In genomic region chr16:30653806-30654205, GRCm38 (mm10) we compare ENCODE assay signal across 9 mouse cellular contexts. TPM values are rescaled to one million over a fixed set of nuclear protein-coding genes. Genes with fewer than 3 reads are reported as not detected.
DNase-seq lines count a peak whose midpoint lies in the region; ATAC-seq lines count a peak whose summit lies in the region.
"Had no signal": no experiment of that assay in that cellular context is flagged by ENCODE, and none has a peak within 500 bp of the region (broad histone marks: within the 10 kb centered on the region; RNA-seq: fewer than 3 reads in every experiment).

No protein-coding gene starts in this region.

- WGBS in forebrain, embryonic 16.5 days = 65% methylated on average over 5 of the region's 5 CpGs
- 91% methylated on average over 5 of the region's 5 CpGs for WGBS in forebrain, embryonic 12.5 days

- H3K9ac ChIP-seq in forebrain, embryonic 16.5 days (replicated peaks; ENCODE audit: low read depth, low read length) = no peak overlapping the region
- no peak overlapping the region for H3K9ac ChIP-seq in forebrain, embryonic 12.5 days
- H3K9ac ChIP-seq: midbrain, embryonic 12.5 days had no signal

- intact Hi-C loops in left cerebral cortex, postnatal 36 days (cut with DNase I) = loop anchor here (5.0 kb wide), 1 partner anchor 47 kb away; no protein-coding TSS in a partner anchor

- H3K27ac ChIP-seq in forebrain, embryonic 16.5 days (ENCODE audit: low read length) = no peak overlapping the region
- no peak overlapping the region for H3K27ac ChIP-seq in forebrain, embryonic 12.5 days
- H3K27ac ChIP-seq: midbrain, embryonic 12.5 days had no signal

- H3K4me2 ChIP-seq in forebrain, embryonic 16.5 days (ENCODE audit: low read length) = no peak overlapping the region
- no peak overlapping the region for H3K4me2 ChIP-seq in forebrain, embryonic 12.5 days
- H3K4me2 ChIP-seq: midbrain, embryonic 12.5 days had no signal

- H3K27me3 ChIP-seq in forebrain, embryonic 16.5 days (replicated peaks; ENCODE audit: control insufficient read depth, insufficient read depth, low read length) = no peaks in the 10 kb centered on the region
- H3K27me3 ChIP-seq in forebrain, embryonic 12.5 days = 0 out of 2 replicates have a peak, but pooled peaks cover 4% of the 10 kb centered on the region
- H3K27me3 ChIP-seq: midbrain, embryonic 12.5 days had no signal

- ATAC-seq in forebrain, embryonic 16.5 days = peak; percentile 90
- no peak for ATAC-seq in forebrain, embryonic 12.5 days (ENCODE audit: low FRiP score)

- DNase-seq in retina, adult 2 months (ENCODE audit: low read depth, low spot score) = peak; percentile 9
- no peak for DNase-seq in retina, embryonic 14.5 days (ENCODE audit: low spot score)
- DNase-seq in gastrocnemius, postnatal 4 days (ENCODE audit: low spot score in 2 of 2) = peak; percentile 50 to 69
- peak; percentile 31 to 32 for DNase-seq in left cerebral cortex, postnatal 36 days (ENCODE audit: low spot score in 2 of 2)
- no peak for DNase-seq in embryo, embryonic 10.5 days (ENCODE audit: low spot score)
- DNase-seq in urinary bladder, adult 2 months (ENCODE audit: low spot score) = no peak

- H3K4me1 ChIP-seq in forebrain, embryonic 16.5 days (replicated peaks; ENCODE audit: control insufficient read depth, insufficient read depth, low read length) = peaks cover 10% of the 10 kb centered on the region
- H3K4me1 ChIP-seq in forebrain, embryonic 12.5 days = peaks cover 8% of the 10 kb centered on the region

- H3K9me3 ChIP-seq in forebrain, embryonic 16.5 days (ENCODE audit: control insufficient read depth, low read length) = peaks cover 4% of the 10 kb centered on the region; the same call in 1 of the 2 replicates
- no peaks in the 10 kb centered on the region for H3K9me3 ChIP-seq in forebrain, embryonic 12.5 days

- H3K4me3 ChIP-seq in forebrain, embryonic 16.5 days (replicated peaks; ENCODE audit: low read length) = no peak overlapping the region
- no peak overlapping the region for H3K4me3 ChIP-seq in forebrain, embryonic 12.5 days (replicated peaks)
- H3K4me3 ChIP-seq: midbrain, embryonic 12.5 days had no signal

- no peaks in the 10 kb centered on the region; the same call in 1 of the 2 replicates for H3K36me3 ChIP-seq in forebrain, embryonic 16.5 days (ENCODE audit: control insufficient read depth, insufficient read depth)
- H3K36me3 ChIP-seq in forebrain, embryonic 12.5 days (replicated peaks) = no peaks in the 10 kb centered on the region
- H3K36me3 ChIP-seq: midbrain, embryonic 12.5 days had no signal

RNA-seq across cellular contexts. Expression of gene Fam43a, which starts 54.3 kb away (rescaled TPM):
- polyA plus RNA-seq in forebrain, embryonic 16.5 days (2015; fragmentation: Nextera tagmentation; extraction: Ambion mirVana) = 11.3 and 12.4 TPM in 2 replicates
- polyA plus RNA-seq in forebrain, embryonic 12.5 days (2016; fragmentation: Nextera tagmentation; extraction: Ambion mirVana) = 11.0 and 11.4 TPM in 2 replicates
- 10 to 100 TPM; 24.1 to 29.6 TPM for total RNA-seq in gastrocnemius, postnatal 4 days (2021)
- total RNA-seq in left cerebral cortex, postnatal 36 days (2021) = 10 to 100 TPM; 14.6 to 15.9 TPM
- 9.3 and 9.7 TPM in 2 replicates for polyA plus RNA-seq in urinary bladder, adult 2 months (2012; rRNA removed)

Comparison
In these comparisons a context has a peak if more than half of its experiments do, and no peak if none do; other contexts are left out.
1. DNase-seq: peak in retina, adult 2 months (single experiment), gastrocnemius, postnatal 4 days (2 of 2) and left cerebral cortex, postnatal 36 days (2 of 2); none in retina, embryonic 14.5 days (single experiment), embryo, embryonic 10.5 days (single experiment) and urinary bladder, adult 2 months (single experiment).